Mouse (Mus musculus) gastrocnemius, adult 2 months (tissue): Measurements from ENCODE around the gene Cd52. TPM values are rescaled to one million over a fixed set of nuclear protein-coding genes. Genes with fewer than 3 reads are reported as not detected.

Experiments used
- DNase-seq: peaks from one replicate; pipeline ENCODE4 v3.0.0; 2022
- H3K27ac ChIP-seq: fragments of 200-600 bp; 2 replicates; pipeline ENCODE4 v1.8.1; 2022; ENCODE audit warnings: mild to moderate bottlenecking
- H3K4me3 ChIP-seq: fragments of 200-600 bp; 2 replicates; pipeline ENCODE4 v1.8.1; 2022; ENCODE audit warnings: mild to moderate bottlenecking, moderate library complexity
- CTCF ChIP-seq: fragments of 200-600 bp; IDR thresholded peaks from 2 replicates; pipeline ENCODE4 v1.8.1; 2022; ENCODE audit warnings: antibody characterized with exemption, mild to moderate bottlenecking, moderate library complexity
- intact Hi-C: fragments of 180-260 bp; cut with DNase I; formaldehyde crosslinking; loops from one replicate; pipeline ENCODE4 v1.15.1; 2025
- total RNA-seq, 2 experiments: library from RNA; stranded (reverse); gene quantifications; 2 replicates each; pipeline ENCODE4 v1.2.3; 2021

Gene Cd52
- total RNA-seq, 2 experiments from 2014 or later: 0.71 TPM; not detected in 1

- intact Hi-C loops: no loop called here
- H3K27ac ChIP-seq: no peak overlapping the region
- TF ChIP-seq CTCF: no peak
- no peak overlapping the region for H3K4me3 ChIP-seq
- no peak for DNase-seq
Observed at GRCm38 (mm10) chr4:134115215-134116144, 20.6 kb upstream of the Cd52 start.

GRCm38 (mm10) chr4:134114038-134114437 lies 19.2 kb upstream of the Cd52 start:
- no peak for DNase-seq
- TF ChIP-seq CTCF: no peak
- H3K4me3 ChIP-seq: no peak overlapping the region
- intact Hi-C loops: no loop called here
- H3K27ac ChIP-seq: no peak overlapping the region

DNA sequence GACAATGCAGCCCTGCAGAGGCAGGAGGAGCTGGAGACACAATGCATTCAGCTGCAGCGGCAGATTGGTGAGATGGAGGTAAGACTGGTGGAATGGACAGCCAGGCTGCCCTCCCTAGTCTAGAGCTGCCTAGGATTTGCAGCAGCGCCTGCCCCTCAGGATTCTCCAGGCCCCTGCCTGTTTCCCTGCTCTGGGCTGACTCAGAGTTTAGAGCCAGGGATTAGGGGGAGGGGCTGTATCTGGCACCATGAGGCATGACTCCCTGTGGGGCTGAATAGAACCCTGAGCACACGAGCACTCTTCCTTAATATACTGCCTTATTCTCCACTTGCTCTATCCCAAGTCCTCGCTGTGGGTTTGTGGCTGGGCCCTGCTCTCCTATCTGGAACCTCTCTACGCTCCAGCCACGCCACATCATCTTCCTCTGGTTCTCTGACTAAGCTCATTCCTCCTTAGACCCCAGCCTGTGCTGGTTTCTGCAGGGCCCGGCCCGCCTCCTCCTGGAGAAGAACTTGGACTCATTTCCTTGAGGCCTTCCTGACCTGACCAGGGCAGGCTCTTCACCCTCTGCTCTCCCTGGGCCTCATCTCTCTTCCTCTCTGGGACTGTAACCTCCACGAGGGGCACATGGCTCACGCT lies 18.6 kb upstream of the Cd52 start:
- no peak for DNase-seq
- intact Hi-C loops: no loop called here
- Histone ChIP-seq H3K27ac (no peak overlapping the region), H3K4me3 (no peak overlapping the region)
- TF ChIP-seq CTCF: no peak

GRCm38 (mm10) chr4:134112403-134112802 lies 17.5 kb upstream of the Cd52 start:
- Histone ChIP-seq H3K27ac (no peak overlapping the region), H3K4me3 (no peak overlapping the region)
- TF ChIP-seq CTCF: no peak
- DNase-seq: no peak
- intact Hi-C loops: no loop called here

- H3K4me3 ChIP-seq: no peak overlapping the region
- no peak for DNase-seq
- H3K27ac ChIP-seq: no peak overlapping the region
- intact Hi-C loops: no loop called here
- TF ChIP-seq CTCF: no peak
Observed at GRCm38 (mm10) chr4:134110653-134111052, 15.8 kb upstream of the Cd52 start.

- intact Hi-C loops: no loop called here
- Histone ChIP-seq H3K27ac (no peak overlapping the region), H3K4me3 (no peak overlapping the region)
- no peak for TF ChIP-seq CTCF
- no peak for DNase-seq
Observed at GRCm38 (mm10) chr4:134108196-134108595, 13.3 kb upstream of the Cd52 start.

- Histone ChIP-seq H3K4me3 (no peak overlapping the region), H3K27ac (no peak overlapping the region)
- no peak for DNase-seq
- TF ChIP-seq CTCF: no peak
- intact Hi-C loops: no loop called here
Observed at GRCm38 (mm10) chr4:134107730-134108129, 12.8 kb upstream of the Cd52 start.

DNA sequence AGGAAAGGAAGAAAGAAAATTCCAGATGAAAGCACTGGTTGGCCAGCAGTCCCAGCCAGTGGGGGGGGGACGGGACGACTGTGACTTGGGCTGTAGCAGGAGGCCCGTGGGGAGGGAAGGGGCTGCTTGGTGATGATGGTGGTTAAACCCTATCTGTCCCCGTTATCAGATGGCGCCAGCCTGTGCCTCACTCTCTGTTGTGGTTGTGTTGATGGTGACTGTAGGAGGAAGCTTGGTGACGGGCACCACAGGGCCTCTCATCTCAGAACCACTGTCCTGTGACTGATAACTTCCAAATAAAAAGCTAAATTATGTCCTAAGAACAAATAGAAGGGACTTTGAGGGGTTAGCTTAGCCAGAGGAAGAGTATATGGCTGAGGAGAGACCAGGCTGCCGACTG lies 11.2 kb upstream of the Cd52 start:
- no peak overlapping the region for H3K27ac ChIP-seq
- intact Hi-C loops: no loop called here
- no peak for TF ChIP-seq CTCF
- no peak overlapping the region for H3K4me3 ChIP-seq
- no peak for DNase-seq

DNA sequence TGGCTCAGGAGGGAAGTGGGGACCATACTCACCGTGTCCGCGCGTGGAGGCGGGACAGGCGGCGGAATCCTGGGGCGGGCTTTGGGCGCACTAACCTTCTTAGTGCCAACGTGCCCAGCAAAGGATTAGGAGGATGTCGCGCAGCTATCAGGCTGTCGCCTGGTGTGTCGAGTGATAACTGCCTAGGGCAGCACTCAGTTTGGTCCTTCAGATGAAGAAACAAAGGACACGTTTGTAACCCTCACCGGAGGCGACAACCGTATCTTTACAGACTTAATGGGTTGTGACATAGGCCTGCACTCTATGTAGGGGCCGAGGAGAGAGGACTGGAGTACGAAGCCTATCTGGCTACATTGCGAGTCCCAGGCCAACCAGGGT lies 7.8 kb upstream of the Cd52 start:
- DNase-seq: no peak
- peak overlapping the region; percentile 55; the same call in 1 of the 2 replicates for H3K27ac ChIP-seq
- intact Hi-C loops: no loop called here
- TF ChIP-seq CTCF: no peak
- H3K4me3 ChIP-seq: peak overlapping the region; percentile 93

DNA sequence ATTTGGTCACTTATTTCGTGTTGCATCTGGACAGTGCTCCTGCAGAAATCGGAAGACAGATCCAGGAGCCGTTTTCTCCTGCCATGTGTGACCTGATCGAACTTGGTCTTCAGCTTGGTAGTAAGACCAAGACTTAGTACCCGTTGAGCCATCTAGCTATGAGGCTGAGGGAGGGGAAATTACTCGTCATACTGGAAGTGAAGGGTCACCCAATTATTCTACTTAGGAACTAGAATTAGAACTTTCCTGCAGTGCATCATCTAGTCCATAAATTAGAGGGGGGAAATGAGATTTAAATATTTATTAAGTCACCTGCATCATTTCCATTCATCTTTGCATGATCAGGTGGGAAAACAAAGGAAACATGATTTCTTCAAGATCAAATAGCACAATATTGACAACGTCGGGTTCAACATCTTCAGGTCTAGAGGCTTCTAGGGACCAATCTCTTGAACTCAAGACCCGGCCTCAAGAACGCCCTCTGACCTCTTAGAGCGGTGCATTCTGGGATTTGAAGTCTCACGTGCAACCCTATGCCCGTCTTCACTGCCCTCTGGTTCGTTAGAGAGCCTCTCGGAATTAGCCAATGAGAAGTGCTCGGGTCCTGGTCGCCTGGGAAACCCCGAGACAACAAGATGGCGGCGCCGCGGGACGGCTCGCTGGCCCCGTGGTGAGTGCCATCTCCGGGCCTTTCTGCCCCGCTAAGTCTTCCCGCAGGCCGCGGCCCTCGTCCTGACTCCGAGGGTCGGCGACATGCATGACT lies 7.3 kb upstream of the Cd52 start, which contains the start of gene Ubxn11:
TSS of gene Ubxn11 (plus strand) at position 592 of the 763 bp plus-strand sequence.
- TF ChIP-seq CTCF: no peak
- intact Hi-C loops: no loop called here

DNA sequence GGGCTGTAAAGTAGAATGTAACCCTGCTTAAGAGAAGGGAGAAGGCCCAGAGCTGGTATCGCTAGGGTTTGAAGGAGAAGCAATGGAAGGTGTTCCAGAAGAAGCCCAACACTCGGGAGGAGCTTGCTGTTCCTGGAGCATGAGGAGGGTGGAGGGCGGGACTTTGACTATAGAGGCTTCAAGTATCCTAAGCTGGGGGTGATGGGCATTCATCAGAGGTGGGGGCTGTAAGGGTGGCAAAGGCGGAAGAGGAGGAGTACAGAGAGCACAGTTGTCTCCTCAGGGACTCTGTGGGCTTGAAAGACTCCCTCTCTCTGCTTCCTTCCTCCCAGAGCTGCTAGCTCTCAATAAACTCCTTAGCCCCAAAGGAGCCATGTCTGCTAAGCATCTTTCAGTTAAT lies 5.4 kb upstream of the Cd52 start:
- Histone ChIP-seq H3K4me3 (no peak overlapping the region), H3K27ac (no peak overlapping the region)
- DNase-seq: no peak
- intact Hi-C loops: no loop called here
- TF ChIP-seq CTCF: no peak

More for the DNA sequence above, 7.3 kb upstream of the Cd52 start, which contains the start of gene Ubxn11:
- DNase-seq: peak; percentile 88
- H3K27ac ChIP-seq: peak within 1 kb of the TSS; percentile 55; the same call in 1 of the 2 replicates
- peak within 1 kb of the TSS; percentile 93 for H3K4me3 ChIP-seq

DNA sequence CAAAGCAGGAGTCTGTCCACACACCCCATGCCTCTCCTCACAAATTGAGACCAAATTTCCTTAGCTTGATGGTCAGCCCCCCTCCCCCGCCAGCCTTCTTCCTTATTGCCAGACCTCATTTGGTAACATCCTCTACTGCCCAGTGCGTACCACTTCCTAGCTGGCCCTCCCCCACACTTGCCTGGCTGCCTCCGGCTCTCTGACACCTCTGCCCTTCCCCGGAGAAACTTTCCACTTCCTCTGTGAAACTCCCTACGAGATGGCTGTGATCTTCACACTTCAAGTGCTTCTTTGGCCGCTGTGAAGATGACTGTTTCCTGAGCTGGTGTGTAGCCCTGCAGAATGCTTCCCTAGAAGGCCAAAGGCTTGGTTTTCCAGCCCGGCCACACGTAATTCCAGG lies 3.7 kb upstream of the Cd52 start:
- DNase-seq: no peak
- TF ChIP-seq CTCF: no peak
- H3K4me3 ChIP-seq: no peak overlapping the region
- intact Hi-C loops: no loop called here
- no peak overlapping the region for H3K27ac ChIP-seq
